Mouse (Mus musculus) retina, adult 2 months (tissue): Measurements from ENCODE around the gene Rnf43.
A peak's percentile ranks its signal among the peaks of the same experiment; 100 is the strongest.

Experiments
- DNase-seq: peaks from one replicate; pipeline ENCODE4 v3.0.0-alpha.2; 2012; ENCODE audit warnings: low read depth, low spot score

Gene Rnf43

DNA sequence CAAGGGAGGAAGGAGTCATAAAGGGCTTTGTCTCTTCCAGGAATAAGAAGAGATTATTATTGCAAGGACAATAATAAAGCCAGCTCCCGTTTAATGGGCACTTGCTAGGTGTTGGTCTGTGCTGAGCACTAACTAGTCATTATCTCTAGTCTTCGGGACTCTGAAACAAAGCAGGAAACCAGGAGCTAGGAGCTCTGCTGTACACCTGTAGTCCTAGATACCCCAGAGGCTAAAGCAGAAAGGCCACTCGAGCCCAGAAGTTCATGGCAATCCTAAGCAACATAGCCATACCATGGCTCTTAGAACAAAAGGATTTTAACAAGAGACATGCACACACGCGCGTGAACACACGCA is 47.7 kb downstream of the Rnf43 start:
- DNase-seq: no peak

DNA sequence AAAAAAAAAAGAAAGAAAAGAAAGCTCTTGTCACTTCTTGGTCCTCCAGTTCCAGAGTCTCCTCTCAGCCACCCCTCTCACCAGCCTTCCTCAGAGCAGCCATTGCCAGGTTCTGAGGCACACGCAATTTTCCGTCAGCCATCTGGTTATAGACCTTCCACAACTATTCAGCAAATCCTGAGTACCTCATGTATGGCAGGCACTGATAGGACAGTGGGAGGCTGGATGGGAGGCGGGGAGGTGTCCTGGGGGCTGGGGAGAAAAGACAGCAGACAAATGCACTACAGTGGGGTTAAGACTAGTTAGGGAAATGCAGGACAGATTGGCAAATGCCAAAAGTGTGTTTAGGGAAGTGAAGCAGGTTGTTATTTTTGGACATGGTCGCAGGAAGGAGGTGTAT is 49.7 kb downstream of the Rnf43 start:
- no peak for DNase-seq

DNA sequence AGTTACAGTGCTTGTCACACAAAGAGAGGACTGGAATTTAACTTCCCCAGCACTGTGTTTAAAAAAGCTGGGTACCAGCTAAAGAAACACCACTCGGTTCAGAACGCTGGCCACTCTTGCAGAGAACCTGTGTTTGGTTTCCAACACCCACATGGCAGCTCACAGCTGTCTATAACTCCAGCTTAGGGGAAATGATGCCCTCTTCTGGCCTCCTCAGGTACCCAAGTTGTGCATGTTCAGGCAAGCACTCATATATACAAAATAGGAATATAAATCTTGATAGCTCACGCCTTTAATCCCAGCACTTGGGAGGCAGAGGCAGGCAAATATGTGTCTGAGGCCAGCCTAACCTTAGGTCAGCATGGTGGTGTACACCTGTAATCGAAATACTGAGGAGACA is 53.5 kb downstream of the Rnf43 start:
- DNase-seq: no peak

DNA sequence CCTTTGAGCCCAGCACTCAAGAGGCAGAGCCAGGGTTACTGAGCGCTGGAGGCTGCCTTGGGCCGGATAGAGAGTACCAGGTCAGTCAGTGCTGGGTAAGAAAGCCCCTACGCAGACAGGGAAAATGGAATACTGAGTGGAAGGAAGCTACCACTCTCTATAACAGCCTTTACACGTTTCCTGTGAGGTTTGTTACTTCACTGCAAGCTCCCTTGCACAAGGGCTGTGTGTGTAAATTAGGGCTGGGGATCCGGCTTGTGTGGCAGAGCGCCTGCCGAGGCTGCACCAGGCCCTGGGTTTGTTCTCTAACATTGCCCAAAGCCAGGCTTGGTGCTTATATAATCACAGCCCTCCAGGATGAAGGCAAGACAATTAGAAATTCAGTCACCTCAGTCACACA is 57.0 kb downstream of the Rnf43 start:
- no peak for DNase-seq

DNA sequence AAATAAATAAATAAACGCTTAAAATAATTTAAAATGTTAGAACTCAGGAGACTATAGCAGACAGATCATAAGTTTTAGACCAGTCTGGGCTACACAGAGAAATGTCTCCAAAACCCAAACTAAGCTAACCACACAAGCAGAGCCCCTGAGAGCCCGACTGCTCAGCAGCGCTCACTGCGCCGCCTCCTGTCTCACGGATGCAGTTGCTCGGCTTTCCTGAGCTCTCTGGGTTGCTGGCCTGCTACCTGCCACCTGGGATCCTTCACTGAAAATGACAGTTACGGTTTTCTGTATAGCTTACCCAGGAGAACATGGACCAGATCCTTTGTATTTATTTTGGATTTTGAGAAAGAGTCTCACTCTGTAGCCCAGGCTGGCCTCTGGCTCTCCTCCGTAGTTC is 57.8 kb downstream of the Rnf43 start:
- DNase-seq: no peak

DNA sequence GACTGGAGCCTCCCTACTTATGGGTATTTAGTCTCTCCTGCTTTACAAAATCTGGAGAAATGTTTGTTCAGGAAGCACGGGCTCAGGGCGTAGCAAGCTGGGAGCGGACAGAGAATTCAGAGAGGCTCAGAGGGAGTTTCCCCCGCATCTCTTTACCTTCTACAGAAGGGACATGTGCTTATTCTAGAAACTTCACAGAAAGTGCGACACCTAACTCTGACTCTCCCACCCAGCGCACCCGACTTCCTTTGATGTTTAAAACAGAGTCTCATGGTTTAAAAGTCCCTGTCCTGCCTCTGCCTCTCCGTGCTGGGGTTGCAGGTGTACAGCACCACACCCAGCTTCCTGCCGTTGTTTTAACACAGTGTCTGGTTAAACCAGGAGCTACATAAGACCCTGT is 58.3 kb downstream of the Rnf43 start:
- DNase-seq: no peak

DNA sequence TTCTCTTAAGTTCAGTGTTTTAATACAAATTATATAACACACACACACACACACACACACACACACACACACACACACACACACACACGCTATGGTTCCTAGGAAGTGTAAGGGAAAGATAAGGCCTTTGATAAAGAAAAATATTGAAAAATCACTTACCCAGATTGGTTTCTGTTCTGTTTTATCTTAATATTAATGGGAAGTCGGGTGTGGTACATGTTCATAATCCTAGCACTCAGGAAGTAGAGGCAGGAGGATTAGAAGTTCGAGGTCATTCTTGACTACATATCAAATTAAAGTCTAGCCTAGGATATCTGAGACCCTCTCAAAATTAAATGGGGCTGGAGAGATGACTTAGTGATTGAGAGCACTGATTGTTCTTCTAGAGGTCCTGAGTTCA is 59.6 kb downstream of the Rnf43 start:
- no peak for DNase-seq

DNA sequence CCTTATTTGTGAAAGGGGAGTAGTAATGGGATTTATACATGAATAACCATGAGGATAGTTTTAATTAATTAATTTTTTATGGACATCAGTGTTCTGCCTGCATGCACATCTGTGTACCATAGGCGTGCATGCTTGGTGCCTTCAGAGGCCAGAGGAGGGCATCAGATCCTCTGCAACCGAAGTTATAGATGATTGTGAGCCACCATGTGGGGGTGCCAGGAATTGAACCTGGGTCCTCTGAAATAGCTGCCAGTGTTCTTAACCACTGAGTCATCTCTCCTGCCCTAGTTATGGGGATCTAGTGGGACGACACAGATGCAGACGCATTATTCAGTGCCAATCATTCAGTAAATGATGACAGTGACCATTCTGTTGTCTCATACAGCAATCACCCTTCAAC is 60.4 kb downstream of the Rnf43 start:
- no peak for DNase-seq

DNA sequence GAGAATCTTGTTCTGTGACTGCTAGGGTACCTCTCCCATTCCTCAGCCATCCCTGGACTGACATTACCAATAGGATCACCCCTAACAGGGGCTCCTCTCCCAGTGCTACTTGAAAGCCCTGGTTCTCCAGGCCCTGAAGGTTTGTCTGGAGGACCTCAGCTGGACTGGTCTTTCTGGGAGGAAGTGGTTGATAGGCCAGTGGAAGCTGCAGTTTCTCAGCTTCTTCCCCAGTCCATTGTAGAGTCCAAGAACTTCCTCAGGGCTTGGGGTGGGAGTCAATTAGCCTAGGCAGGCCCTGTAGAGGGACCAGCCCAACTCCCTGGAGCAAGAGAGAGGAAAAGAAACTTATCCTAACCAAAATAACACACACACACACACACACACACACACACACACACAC is 63.0 kb downstream of the Rnf43 start:
- DNase-seq: no peak

DNA sequence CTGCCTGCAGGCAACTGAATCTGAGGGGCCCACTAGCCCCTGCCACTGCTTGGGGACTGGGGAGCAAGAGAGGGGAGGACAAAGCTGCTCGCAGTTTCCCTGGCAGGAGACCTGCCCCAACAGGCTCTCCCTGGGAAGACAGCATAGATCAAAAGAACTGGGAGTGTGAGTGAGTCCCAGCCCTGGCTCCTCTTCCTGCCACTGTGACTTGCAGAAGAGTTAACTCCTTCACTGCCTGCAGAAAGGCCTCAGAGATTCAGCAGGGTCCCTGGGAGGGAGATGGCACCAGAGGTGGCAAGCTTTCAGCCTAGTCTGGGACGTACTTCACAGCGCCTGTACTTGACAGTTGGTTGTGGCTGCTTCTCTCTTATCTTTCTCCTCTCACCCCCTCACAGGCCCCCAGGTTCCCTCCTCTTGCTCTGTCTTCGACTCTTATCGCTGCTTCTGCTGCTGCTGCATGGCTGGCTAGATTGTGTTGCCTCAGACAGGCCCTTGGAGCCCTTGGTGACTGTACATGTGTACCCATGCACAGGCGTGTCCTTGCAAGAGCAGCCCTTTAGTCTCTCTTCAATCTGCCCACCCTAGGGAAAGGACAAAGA is 63.5 kb downstream of the Rnf43 start:
- no peak for DNase-seq

DNA sequence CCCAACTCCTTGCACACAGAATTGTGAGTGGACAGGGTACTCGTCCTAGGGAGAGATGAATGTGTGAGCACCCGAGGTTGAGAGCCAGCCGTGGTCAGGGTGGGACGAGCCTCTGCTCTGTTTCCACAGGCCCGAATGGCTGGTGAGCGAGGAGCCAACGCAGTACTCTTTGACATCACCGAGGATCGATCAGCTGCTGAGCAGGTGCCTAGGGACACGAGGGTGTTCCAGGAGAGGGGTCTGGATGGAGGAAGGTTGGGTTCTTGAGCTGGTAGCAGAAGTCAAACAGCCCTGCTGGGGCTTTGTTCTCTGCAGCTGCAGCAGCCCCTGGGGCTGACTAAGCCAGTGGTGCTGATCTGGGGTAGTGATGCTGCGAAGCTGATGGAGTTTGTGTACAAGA is 64.5 kb downstream of the Rnf43 start:
- no peak for DNase-seq

DNA sequence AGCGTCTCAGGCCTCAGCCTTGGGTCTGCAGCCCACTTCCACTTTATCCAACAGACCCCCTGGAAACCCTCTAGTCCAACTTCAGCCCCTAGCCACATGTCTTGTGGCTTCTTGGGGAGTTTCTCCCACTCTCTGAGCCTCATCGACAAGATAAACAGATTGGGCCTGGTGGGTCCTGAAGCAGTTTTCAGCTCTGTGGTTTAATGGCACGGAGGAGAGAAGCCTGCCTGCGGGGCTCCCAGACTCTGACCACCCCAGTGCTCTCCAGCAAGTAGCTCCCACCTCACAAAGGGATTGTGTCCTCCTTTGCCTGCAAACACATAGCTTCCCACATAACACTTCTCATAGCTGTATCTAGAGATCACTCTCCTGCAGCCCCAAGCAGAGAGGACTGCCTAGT is 64.9 kb downstream of the Rnf43 start:
- DNase-seq: no peak

DNA sequence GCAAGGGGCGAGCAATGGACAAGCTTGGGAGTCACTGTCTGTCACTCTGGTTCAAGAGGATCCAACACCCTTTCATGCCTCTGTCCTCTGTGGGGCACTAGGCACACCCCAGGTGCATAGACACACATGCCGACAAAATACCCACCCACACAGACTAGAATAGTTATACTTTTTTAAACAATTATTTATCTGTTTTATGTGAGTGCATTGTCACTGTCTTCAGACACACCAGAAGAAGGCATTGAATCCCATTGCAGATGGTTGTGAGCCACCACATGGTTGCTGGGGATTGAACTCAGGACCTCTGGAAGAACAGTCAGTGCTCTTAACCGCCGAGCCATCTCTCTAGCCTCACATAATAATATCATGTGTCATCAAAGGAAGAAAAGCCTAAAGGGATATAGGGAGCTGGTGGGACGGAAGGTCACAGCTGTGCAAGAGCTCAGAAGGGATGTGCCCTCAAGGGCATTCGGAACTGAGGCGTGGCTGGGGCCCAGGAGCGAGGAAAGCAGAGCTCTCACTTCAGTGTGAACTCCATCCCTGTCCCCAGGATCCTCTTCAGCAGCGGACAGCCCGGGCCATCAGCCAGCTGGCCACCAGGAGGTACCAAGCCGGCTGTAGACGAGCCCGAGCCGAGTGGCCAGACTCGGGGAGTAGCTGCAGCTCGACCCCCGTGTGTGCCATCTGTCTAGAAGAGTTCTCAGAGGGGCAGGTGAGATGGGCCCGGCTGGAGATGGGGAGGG is 66.5 kb downstream of the Rnf43 start:
- DNase-seq: no peak

DNA sequence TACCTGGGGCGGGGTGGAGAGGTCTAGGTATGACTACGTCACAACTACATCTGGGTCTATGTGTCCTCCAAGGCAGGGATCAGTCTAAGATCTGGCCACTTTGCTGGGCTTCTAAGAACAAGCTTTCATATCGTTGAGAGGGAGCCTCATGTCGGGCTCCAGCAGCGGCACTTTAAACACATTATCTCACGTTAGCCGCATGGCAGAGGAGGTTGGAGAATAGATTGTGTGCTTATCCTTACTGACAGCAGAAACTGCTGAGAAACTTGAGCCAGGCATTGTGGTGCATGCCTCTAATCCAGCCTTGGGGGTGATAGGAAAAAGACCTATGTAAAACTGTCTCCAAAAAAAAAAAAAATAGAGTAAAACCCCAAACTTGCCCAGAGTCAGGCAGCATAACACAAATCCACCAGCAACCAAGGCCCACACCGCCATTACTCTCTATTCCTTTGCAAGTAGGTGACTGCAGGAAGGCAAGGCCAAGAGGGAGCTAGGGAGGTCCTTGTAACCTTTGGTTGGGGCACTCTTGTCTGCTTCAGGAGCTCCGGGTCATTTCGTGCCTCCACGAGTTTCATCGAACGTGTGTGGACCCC is 67.2 kb downstream of the Rnf43 start:
- no peak for DNase-seq

DNA sequence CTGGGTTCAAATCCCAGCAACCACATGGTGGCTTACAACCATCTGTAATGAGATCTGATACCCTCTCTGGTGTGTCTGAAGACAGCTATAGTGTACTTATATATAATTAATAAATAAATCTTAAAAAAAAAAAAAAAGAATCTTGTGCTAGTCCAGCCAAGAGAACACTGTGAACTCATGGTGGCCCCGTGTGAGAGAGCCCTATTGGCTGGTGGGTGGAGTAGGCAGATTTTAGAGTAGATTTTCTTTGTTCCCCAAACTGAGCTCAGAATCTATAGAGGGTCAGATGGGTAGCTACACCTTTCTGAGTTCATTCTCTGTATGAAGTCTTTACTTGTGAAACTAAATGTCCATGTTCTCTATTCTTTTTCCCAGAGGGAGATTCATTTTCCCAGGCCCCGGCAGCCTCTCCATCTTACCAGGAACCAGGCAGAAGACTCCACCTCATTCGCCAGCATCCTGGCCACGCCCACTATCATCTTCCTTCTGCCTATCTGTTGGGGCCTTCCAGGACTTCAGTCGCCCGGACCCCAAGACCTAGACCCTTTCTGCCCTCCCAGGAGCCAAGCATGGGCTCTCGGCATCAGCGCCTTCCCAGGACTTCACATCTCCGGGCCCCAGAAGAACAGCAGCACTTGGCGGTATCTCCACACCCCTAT is 68.3 kb downstream of the Rnf43 start:
- DNase-seq: no peak

DNA sequence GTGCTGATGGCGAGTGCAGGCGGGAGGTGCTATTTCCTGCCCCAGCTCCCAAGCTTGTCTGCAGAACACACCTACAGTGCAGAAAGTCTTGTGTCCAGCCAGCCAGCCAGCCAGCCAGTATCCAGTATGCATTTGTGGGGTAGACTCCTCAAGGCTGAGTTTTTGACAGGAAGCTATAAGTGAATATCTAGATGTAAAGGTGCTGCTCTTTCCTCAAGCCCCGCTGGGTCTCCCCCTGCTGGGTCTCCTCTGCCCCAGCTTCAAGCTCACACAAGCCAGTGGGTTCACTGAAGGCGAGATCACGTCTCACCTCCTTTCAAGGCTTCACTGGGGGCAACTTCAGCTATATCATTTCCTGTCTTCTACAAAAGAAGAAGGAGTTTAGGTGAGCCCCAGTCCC is 71.8 kb downstream of the Rnf43 start:
- no peak for DNase-seq

DNA sequence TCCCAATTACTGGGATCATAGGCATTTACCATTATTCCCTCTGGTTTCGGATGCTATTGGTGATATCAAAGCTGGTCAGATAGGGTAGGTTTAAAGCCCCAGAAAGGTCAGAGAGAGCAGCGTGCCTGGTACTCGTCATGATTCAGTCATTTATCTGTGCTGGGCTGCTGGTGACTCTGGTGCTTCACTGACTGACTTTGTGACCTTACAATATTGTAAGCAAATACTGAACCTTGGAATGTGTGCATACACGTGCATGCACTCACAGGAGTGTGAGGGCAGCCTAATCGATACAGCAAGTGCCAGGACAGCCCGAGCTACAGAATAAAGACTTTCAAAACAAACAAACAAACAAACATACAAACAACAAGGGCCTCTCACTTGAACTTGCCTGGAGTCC is 73.2 kb downstream of the Rnf43 start:
- DNase-seq: no peak

DNA sequence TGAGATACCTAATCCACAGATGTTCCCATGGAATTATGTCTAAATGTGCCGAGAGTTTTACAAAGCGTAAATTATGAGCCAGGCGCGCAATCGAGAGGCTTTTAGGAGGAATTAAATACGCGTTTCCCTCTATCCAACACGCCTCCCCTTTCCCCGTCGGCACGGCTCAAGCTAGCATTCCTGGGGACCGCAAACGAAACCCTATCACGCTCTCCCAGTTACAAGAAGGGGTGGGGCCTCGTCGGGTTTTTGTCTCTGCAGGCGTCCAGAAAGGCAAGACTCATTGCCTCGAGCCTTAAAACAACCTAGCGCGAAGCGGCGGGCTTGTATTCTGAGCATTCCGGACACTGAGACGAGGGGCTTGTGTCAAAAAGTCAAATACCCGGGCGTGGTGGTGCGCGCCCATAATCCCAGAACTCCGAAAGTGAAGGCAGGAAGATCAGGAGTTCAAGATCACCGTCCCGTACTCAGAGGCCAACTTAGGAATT is 74.2 kb downstream of the Rnf43 start:
- no peak for DNase-seq

DNA sequence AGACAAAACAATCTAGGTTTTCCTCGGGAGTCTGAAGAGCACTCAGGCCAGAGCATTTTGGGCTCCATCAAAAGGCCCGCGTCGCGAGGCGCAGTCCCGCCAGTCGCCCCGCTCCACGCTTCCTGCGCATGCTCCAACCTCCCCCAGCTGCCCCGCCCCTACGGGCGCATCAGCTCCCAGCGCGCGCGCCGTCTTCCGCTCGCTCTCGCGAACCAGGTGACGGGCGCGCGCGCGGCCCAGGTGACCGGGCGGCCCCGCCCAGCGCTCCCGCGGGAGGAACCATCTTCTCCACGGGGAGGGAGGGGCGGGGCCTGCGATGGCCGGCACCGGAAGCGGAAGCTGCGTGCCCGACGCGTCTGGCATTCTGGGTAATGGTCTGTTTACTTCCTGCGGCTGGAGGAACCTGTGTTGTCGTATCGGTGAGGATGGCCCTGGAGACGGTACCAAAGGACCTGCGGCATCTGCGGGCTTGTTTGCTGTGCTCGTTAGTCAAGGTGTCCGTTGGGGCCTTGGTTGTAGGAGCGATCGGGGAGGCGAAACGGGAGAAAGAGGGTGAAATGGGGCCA is 74.7 kb downstream of the Rnf43 start, which contains the start of gene Supt4a:
Gene Supt4a (plus strand): TSS at position 378 of the 566 bp plus-strand sequence.
- peak; percentile 97 for DNase-seq

DNA sequence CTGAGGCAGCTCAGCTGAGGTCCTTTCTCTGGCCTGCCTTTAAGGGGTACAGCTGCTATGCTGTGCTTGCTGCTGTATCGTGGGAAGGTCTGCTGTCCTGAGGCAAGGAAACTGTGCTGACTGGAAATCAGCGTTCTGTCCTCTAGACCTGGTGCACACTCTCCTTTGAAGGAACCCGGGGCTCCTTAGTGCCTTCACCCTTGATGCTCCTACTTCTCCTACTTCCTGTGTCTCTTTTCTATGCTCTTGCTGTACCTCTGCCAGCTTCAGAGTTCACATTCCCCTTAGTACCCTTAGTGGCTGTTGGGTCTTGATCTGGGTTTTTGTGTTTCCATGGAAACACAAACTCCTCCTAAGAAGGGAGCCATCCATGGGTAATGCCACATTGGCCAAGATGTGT is 81.2 kb downstream of the Rnf43 start:
- DNase-seq: no peak

DNA sequence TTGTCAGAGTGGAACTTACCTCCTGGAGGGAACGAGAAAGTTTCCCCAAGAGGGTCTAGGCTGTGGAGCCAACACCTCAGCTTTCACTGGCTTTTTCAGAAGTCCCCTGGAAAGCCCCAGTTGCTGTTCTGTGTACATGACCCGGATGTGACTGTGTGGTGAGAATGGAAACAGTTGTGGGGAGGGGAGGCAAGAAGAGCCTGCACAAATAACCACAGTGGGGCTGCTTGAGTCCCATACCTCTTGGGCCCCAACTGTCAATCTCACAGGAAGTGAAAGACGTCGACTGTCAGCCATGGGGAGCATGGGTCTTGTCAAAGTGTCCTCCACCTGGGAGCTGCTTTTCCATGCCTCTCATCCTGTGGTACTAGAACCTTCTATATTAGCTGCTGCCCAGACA is 82.4 kb downstream of the Rnf43 start:
- DNase-seq: no peak
